ENCODE assay signal across 15 mouse cellular contexts in the genomic region with DNA sequence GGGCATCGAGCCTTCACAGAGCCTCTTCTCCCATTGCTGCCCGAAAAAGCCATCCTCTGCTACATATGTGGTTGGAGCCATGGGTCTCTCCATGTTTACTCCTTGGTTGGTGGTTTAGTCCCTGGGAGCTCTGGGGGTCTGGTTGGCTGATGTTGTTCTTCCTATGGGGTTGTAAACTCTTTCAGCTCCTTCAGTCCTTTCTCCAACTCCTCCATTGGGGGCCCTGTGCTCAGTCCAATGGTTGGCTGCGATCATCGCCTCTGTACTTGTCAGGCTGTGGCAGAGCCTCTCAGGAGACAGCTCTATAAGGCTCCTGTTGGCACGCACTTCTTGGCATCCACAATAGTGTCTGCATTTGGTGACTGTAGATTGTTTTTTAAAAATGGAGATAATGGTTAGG. TPM values are rescaled to one million over a fixed set of nuclear protein-coding genes. Genes with fewer than 3 reads are reported as not detected.
DNase-seq lines count a peak whose midpoint lies in the region; ATAC-seq and TF ChIP-seq lines count a peak whose summit lies in the region.
"Had no signal": no experiment of that assay in that cellular context is flagged by ENCODE, and none has a peak within 500 bp of the region (broad histone marks: within the 10 kb centered on the region; RNA-seq: fewer than 3 reads in every experiment).

No protein-coding gene starts in this region.

- H3K4me3 ChIP-seq in cerebellum, adult 2 months (replicated peaks; ENCODE audit: insufficient read depth, low read depth, low read length), result no peak overlapping the region
- no peak overlapping the region for H3K4me3 ChIP-seq in midbrain, embryonic 11.5 days (ENCODE audit: low read depth, low read length)
- H3K4me3 ChIP-seq in midbrain, embryonic 15.5 days, result no peak overlapping the region
- H3K4me3 ChIP-seq in heart, embryonic 12.5 days, result no peak overlapping the region
- H3K4me3 ChIP-seq: embryonic facial prominence, embryonic 10.5 days; embryonic facial prominence, embryonic 12.5 days; forebrain, embryonic 13.5 days; forebrain, embryonic 15.5 days had no signal

- H3K9ac ChIP-seq in midbrain, embryonic 11.5 days (ENCODE audit: low read length), result no peak overlapping the region
- H3K9ac ChIP-seq in midbrain, embryonic 15.5 days, result no peak overlapping the region
- no peak overlapping the region for H3K9ac ChIP-seq in heart, embryonic 12.5 days
- H3K9ac ChIP-seq: embryonic facial prominence, embryonic 12.5 days; forebrain, embryonic 13.5 days; forebrain, embryonic 15.5 days; forebrain, postnatal 0 days had no signal

- H3K36me3 ChIP-seq in midbrain, embryonic 11.5 days (ENCODE audit: control insufficient read depth, insufficient read depth, low read length), result no peaks in the 10 kb centered on the region
- H3K36me3 ChIP-seq in midbrain, embryonic 15.5 days (replicated peaks), result peaks cover 3% of the 10 kb centered on the region; the same call in 1 of the 2 replicates
- peaks cover 6% of the 10 kb centered on the region for H3K36me3 ChIP-seq in heart, embryonic 12.5 days

- no peak for TF ChIP-seq CTCF in cerebellum, adult 2 months (IDR thresholded peaks at IDR 0.05; ENCODE audit: borderline replicate concordance, insufficient read depth, low read depth, low read length)

- no peak for TF ChIP-seq POLR2A in cerebellum, adult 2 months (IDR thresholded peaks at IDR 0.05; ENCODE audit: borderline replicate concordance, insufficient read depth, low read length)

- no peak for ATAC-seq in midbrain, embryonic 11.5 days (ENCODE audit: low FRiP score)
- ATAC-seq in midbrain, embryonic 15.5 days (replicated peaks), result no peak
- ATAC-seq in heart, embryonic 12.5 days (ENCODE audit: insufficient number of reproducible peaks, low FRiP score), result no peak
- ATAC-seq: forebrain, embryonic 13.5 days; forebrain, embryonic 15.5 days; forebrain, postnatal 0 days had no signal

- H3K4me2 ChIP-seq in midbrain, embryonic 11.5 days, result no peak overlapping the region
- H3K4me2 ChIP-seq in midbrain, embryonic 15.5 days, result no peak overlapping the region
- no peak overlapping the region for H3K4me2 ChIP-seq in heart, embryonic 12.5 days
- H3K4me2 ChIP-seq: embryonic facial prominence, embryonic 12.5 days; forebrain, embryonic 13.5 days; forebrain, embryonic 15.5 days had no signal

- no peaks in the 10 kb centered on the region for H3K27me3 ChIP-seq in cerebellum, adult 2 months (ENCODE audit: control insufficient read depth, insufficient read depth, low read length)
- H3K27me3 ChIP-seq in midbrain, embryonic 11.5 days (ENCODE audit: control insufficient read depth, insufficient read depth, low read length), result no peaks in the 10 kb centered on the region
- no peaks in the 10 kb centered on the region for H3K27me3 ChIP-seq in midbrain, embryonic 15.5 days (replicated peaks)
- no peaks in the 10 kb centered on the region for H3K27me3 ChIP-seq in heart, embryonic 12.5 days (replicated peaks)
- H3K27me3 ChIP-seq: embryonic facial prominence, embryonic 12.5 days; forebrain, embryonic 13.5 days; forebrain, embryonic 15.5 days had no signal

- H3K27ac ChIP-seq in cerebellum, adult 2 months (ENCODE audit: insufficient read depth, low read length), result no peak overlapping the region
- no peak overlapping the region for H3K27ac ChIP-seq in midbrain, embryonic 11.5 days (ENCODE audit: low read depth, low read length)
- no peak overlapping the region for H3K27ac ChIP-seq in midbrain, embryonic 15.5 days
- no peak overlapping the region for H3K27ac ChIP-seq in heart, embryonic 12.5 days (ENCODE audit: poor library complexity, severe bottlenecking)
- H3K27ac ChIP-seq: embryonic facial prominence, embryonic 10.5 days; embryonic facial prominence, embryonic 12.5 days; forebrain, embryonic 13.5 days; forebrain, embryonic 15.5 days had no signal

- H3K9me3 ChIP-seq in midbrain, embryonic 11.5 days (ENCODE audit: control insufficient read depth, low read length), result no peaks in the 10 kb centered on the region
- no peaks in the 10 kb centered on the region for H3K9me3 ChIP-seq in midbrain, embryonic 15.5 days
- 0 out of 2 replicates have a peak, but pooled peaks cover 2% of the 10 kb centered on the region for H3K9me3 ChIP-seq in heart, embryonic 12.5 days (replicated peaks)
- H3K9me3 ChIP-seq: embryonic facial prominence, embryonic 10.5 days; embryonic facial prominence, embryonic 12.5 days; forebrain, embryonic 13.5 days; forebrain, embryonic 15.5 days had no signal

- 46% methylated on average over 5 of the region's 5 CpGs for WGBS in cerebellum, adult 2 months
- WGBS in midbrain, embryonic 11.5 days, result 96% methylated on average over 5 of the region's 5 CpGs
- 95% methylated on average over 5 of the region's 5 CpGs for WGBS in midbrain, embryonic 15.5 days
- WGBS in heart, embryonic 12.5 days, result 89% methylated on average over 5 of the region's 5 CpGs

- DNase-seq in cerebellum, adult 2 months, result peak; percentile 21 to 34
- no peak for DNase-seq in cerebellum, adult 8-10 months
- peak; percentile 14 to 23 for DNase-seq in cerebellum, postnatal 10 days
- DNase-seq in cerebellum, adult 11 months, result no peak
- DNase-seq in midbrain, embryonic 11.5 days (ENCODE audit: low spot score, missing footprints), result peak; percentile 65
- DNase-seq: adrenal gland, adult 2 months; adrenal gland, postnatal 10 days; adrenal gland, postnatal 25 days; forebrain, postnatal 0 days had no signal

- 0 out of 2 replicates have a peak, but pooled peaks cover 2% of the 10 kb centered on the region for H3K4me1 ChIP-seq in cerebellum, adult 2 months (ENCODE audit: control insufficient read depth, insufficient read depth, low read length)
- H3K4me1 ChIP-seq in midbrain, embryonic 11.5 days (ENCODE audit: control insufficient read depth, insufficient read depth, low read length), result no peaks in the 10 kb centered on the region
- no peaks in the 10 kb centered on the region for H3K4me1 ChIP-seq in midbrain, embryonic 15.5 days
- no peaks in the 10 kb centered on the region for H3K4me1 ChIP-seq in heart, embryonic 12.5 days (replicated peaks)
- H3K4me1 ChIP-seq: embryonic facial prominence, embryonic 10.5 days; embryonic facial prominence, embryonic 12.5 days; forebrain, embryonic 13.5 days; forebrain, embryonic 15.5 days had no signal

RNA-seq across cellular contexts. Expression of a gene that starts 35.4 kb away (rescaled TPM):
- polyA plus RNA-seq in cerebellum, adult 2 months (2012; rRNA removed), result 12.2 and 18.0 TPM in 2 replicates
- 16.5 and 18.2 TPM in 2 replicates for polyA plus RNA-seq in midbrain, embryonic 11.5 days (2014; fragmentation: Nextera tagmentation; extraction: Ambion mirVana)
- polyA plus RNA-seq in midbrain, embryonic 15.5 days (2015; fragmentation: Nextera tagmentation; extraction: Ambion mirVana), result 7.6 and 8.6 TPM in 2 replicates
- 8.2 and 10.2 TPM in 2 replicates for polyA plus RNA-seq in heart, embryonic 12.5 days (2016; fragmentation: Nextera tagmentation; extraction: Ambion mirVana)

Comparison
In these comparisons a context has a peak if more than half of its experiments do, and no peak if none do; other contexts are left out.
1. DNase-seq: peak in cerebellum, adult 2 months (2 of 2), cerebellum, postnatal 10 days (2 of 2) and midbrain, embryonic 11.5 days (single experiment); none in cerebellum, adult 8-10 months (single experiment) and cerebellum, adult 11 months (single experiment).